Mouse (Mus musculus): ENCODE measurements around the gene Bud23.

DNA sequence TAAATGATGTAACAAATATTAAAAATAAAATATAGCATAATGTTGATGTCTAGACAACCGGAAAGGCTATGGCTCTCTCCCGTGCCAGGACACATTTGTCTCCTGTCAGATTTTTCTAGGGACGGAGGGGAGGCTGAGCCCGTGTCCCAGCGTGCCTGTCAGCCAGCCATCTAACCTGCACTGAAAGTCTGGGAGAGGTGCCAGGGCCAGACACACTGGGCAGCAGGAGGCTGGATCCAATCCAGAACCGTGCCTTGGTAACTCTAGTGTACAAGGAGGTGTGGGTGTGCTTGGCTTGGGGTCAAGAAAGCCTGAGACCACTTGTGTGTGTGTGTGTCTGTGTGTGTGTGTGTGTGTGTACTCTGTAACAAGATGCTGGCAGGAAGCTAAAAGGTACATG is 42.9 kb downstream of the Bud23 start:
- no peak for TF ChIP-seq MAFK (IDR thresholded peaks at IDR 0.05; ENCODE audit: insufficient read depth, low read depth, low read length)
- no peak for TF ChIP-seq CHD2 (IDR thresholded peaks at IDR 0.05; ENCODE audit: low read depth, low read length)
- no peak for TF ChIP-seq ZNF384 (IDR thresholded peaks at IDR 0.05; ENCODE audit: low read depth, low read length)

All from ES-E14 (cell line).